Mouse (Mus musculus) heart, embryonic 11.5 days (tissue): ENCODE measurements at regions not wholly inside any gene's neighbourhood (a gene's known extent, or its start where the extent isn't known, plus 50 kb on each side); places are given as distances from the start of the nearest gene placed in this dataset.
"Not testable (repeated sequence)": the region's sequence is repeated elsewhere in the genome, so short reads cannot be mapped to it uniquely, and the experiment has no call there.

Source experiments
- ATAC-seq: fragments of 200-750 bp; cut with Nextera tagmentation; replicated peaks from 2 replicates; pipeline ENCODE4 v1.8.0; 2017; ENCODE audit warnings: moderate library complexity; ENCODE audit not compliant: insufficient number of reproducible peaks, low FRiP score, low TSS enrichment
- H3K27ac ChIP-seq: fragments of 300-500 bp; sonication (generic); 2 replicates; pipeline ENCODE4 v1.5.1; 2014; ENCODE audit warnings: mild to moderate bottlenecking, low read depth, low read length
- H3K27me3 ChIP-seq: fragments of 300-500 bp; sonication (generic); 2 replicates; pipeline ENCODE4 v1.6.1; 2014; ENCODE audit warnings: mild to moderate bottlenecking, low read length, mixed read lengths; ENCODE audit not compliant: control insufficient read depth, insufficient read depth
- H3K36me3 ChIP-seq: fragments of 300-500 bp; sonication (generic); 2 replicates; pipeline ENCODE4 v1.6.1; 2014; ENCODE audit warnings: mild to moderate bottlenecking, low read length, moderate library complexity, mixed read lengths; ENCODE audit not compliant: control insufficient read depth, insufficient read depth
- H3K4me1 ChIP-seq: fragments of 300-500 bp; sonication (generic); 2 replicates; pipeline ENCODE4 v1.6.1; 2014; ENCODE audit warnings: low read length; ENCODE audit not compliant: control insufficient read depth, insufficient read depth
- H3K4me2 ChIP-seq: fragments of 300-500 bp; sonication (generic); 2 replicates; pipeline ENCODE4 v1.6.1; 2014; ENCODE audit warnings: mild to moderate bottlenecking, moderate library complexity
- H3K4me3 ChIP-seq: fragments of 300-500 bp; sonication (generic); 2 replicates; pipeline ENCODE4 v1.5.1; 2014; ENCODE audit warnings: low read depth, low read length
- H3K9ac ChIP-seq: fragments of 300-500 bp; sonication (generic); 2 replicates; pipeline ENCODE4 v1.6.1; 2014; ENCODE audit warnings: mild to moderate bottlenecking, low read depth, low read length, moderate library complexity
- H3K9me3 ChIP-seq: fragments of 300-500 bp; sonication (generic); replicated peaks from 2 replicates; pipeline ENCODE4 v1.6.1; 2016; ENCODE audit warnings: low read length; ENCODE audit not compliant: control insufficient read depth
- WGBS: fragments of 180-500 bp; shearing (Covaris S2); extraction: QIAGEN DNeasy Blood & Tissue Kit; methylation state at CpG from one replicate; pipeline ENCODE4 v1.1.7; 2014; ENCODE audit not compliant: insufficient replicate concordance; 5-methylcytosine and 5-hydroxymethylcytosine counted together

DNA sequence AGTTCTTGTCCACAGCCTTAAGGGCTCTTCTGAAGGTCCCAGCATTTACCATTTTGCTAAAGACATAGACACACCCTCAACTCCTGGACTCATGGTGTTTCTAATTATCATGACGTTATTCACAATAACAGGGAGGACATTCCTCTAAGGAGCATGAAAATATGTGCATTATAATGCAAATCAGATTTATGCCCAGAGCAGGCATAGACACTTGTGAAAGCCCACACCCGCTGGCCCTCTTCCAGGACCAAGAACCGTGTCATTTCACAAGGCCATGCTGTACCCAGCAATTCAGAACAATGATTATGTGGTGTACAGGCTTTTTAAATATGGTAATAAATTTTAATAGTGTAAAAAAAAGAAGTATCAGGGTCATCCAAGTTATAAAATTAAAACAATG, 1040.4 kb downstream of the Poteg start:
- Histone ChIP-seq H3K36me3 (no peaks in the 10 kb centered on the region), H3K4me2 (no peak overlapping the region), H3K27me3 (no peaks in the 10 kb centered on the region), H3K4me3 (no peak overlapping the region), H3K9ac (no peak overlapping the region), H3K27ac (no peak overlapping the region), H3K9me3 (no peaks in the 10 kb centered on the region), H3K4me1 (no peaks in the 10 kb centered on the region)
- no peak for ATAC-seq
- WGBS: 84% methylated on average over 3 of the region's 3 CpGs

DNA sequence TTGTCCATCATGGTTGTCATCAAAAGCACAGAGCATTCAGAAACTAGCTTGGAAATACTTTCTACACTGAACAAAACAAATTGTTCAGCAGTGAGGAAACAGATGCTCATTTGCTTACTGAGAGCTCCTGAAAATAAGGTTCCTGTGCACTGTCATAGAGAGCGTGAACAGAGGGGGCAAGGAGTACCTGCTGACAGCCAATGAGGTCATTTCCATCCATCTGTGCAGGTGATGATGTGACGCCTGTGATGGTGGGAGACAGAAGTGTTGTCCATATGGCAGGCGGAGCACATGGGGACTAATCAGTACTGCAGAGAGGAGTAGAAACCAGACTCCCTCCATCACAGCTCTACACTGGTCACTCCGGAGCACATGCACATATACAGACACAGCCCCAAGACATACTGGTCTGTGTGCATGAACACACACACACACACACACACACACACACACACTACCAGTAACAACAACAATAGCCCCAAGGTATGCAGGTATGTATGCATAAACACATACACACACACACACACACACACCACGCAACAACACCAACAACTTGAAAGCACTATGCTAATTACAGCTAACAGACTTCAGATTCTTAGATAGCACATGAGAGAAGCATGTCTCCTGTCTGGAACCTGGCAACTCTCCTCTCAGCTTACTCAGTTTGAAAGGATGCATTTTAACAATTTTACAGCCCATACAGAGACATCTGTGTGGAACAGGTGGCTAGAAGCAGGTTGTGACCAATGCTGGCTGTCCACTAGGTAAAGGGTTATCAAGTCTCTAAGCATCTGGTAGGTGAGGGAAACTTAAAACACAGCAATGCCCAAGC, 1056.2 kb downstream of the Poteg start:
- Histone ChIP-seq H3K4me3 (no peak overlapping the region), H3K4me1 (no peaks in the 10 kb centered on the region), H3K27ac (no peak overlapping the region), H3K9me3 (no peaks in the 10 kb centered on the region), H3K4me2 (no peak overlapping the region), H3K36me3 (no peaks in the 10 kb centered on the region), H3K27me3 (no peaks in the 10 kb centered on the region), H3K9ac (no peak overlapping the region)
- ATAC-seq: no peak
- WGBS: 54% methylated on average over 5 of the region's 5 CpGs

- not testable (repeated sequence) for H3K4me1 ChIP-seq, H3K36me3 ChIP-seq, H3K4me3 ChIP-seq, H3K9me3 ChIP-seq, H3K9ac ChIP-seq, H3K4me2 ChIP-seq, ATAC-seq, H3K27ac ChIP-seq, H3K27me3 ChIP-seq
- WGBS: 83% methylated on average over 1 of the region's 1 CpGs
Measured at GRCm38 (mm10) chr8:28523506-28523905, 1076.0 kb downstream of the Poteg start.

GRCm38 (mm10) chr8:28547236-28547635, 1099.8 kb downstream of the Poteg start:
- no peak overlapping the region for H3K4me2 ChIP-seq
- no peak for ATAC-seq
- H3K27me3 ChIP-seq: no peaks in the 10 kb centered on the region
- no peak overlapping the region for H3K27ac ChIP-seq
- H3K4me3 ChIP-seq: no peak overlapping the region
- no peaks in the 10 kb centered on the region; the same call in 1 of the 2 replicates for H3K9me3 ChIP-seq
- H3K4me1 ChIP-seq: no peaks in the 10 kb centered on the region
- H3K9ac ChIP-seq: no peak overlapping the region
- no peaks in the 10 kb centered on the region for H3K36me3 ChIP-seq

- WGBS: 55% methylated on average over 9 of the region's 9 CpGs
- Histone ChIP-seq H3K9me3 (no peaks in the 10 kb centered on the region), H3K27ac (no peak overlapping the region), H3K4me3 (no peak overlapping the region), H3K36me3 (no peaks in the 10 kb centered on the region), H3K27me3 (no peaks in the 10 kb centered on the region), H3K9ac (no peak overlapping the region), H3K4me2 (no peak overlapping the region), H3K4me1 (no peaks in the 10 kb centered on the region)
- no peak for ATAC-seq
Measured at GRCm38 (mm10) chr8:28559881-28560280, 1112.4 kb downstream of the Poteg start.

GRCm38 (mm10) chr8:28579250-28579651, 1131.8 kb downstream of the Poteg start:
- no peaks in the 10 kb centered on the region for H3K36me3 ChIP-seq
- no peak overlapping the region for H3K9ac ChIP-seq
- no peaks in the 10 kb centered on the region for H3K4me1 ChIP-seq
- no peak overlapping the region for H3K27ac ChIP-seq
- no peaks in the 10 kb centered on the region for H3K27me3 ChIP-seq
- ATAC-seq: no peak
- no peaks in the 10 kb centered on the region for H3K9me3 ChIP-seq
- H3K4me3 ChIP-seq: no peak overlapping the region
- WGBS: 23% methylated on average over 8 of the region's 8 CpGs
- H3K4me2 ChIP-seq: peak overlapping the region; percentile 12; the same call in 1 of the 2 replicates

- Histone ChIP-seq H3K4me1 (no peaks in the 10 kb centered on the region), H3K27me3 (no peaks in the 10 kb centered on the region), H3K27ac (no peak overlapping the region), H3K9me3 (no peaks in the 10 kb centered on the region), H3K36me3 (no peaks in the 10 kb centered on the region), H3K4me3 (no peak overlapping the region), H3K9ac (no peak overlapping the region), H3K4me2 (no peak overlapping the region)
- 98% methylated on average over 2 of the region's 2 CpGs for WGBS
- no peak for ATAC-seq
Measured at GRCm38 (mm10) chr8:28580821-28581220, 1133.4 kb downstream of the Poteg start.

DNA sequence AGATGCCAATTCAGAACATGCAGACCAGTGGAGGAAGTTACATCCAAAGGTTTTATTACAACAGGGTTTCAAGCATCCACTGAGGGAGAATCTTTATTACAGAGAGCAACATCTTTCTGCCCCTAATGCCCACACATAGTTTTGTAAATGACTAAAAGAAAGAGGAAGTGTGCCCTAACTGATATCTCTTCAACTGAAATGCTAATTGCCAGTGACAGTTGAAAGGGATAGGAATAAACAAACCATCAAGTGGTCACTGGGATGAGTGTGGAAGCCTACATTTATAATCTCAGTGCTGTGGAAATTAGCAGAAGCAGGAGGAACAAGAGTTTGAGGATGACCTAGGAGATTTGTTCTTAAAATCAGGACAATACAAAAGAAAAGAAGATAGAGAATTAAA, 1142.5 kb downstream of the Poteg start:
- no peak overlapping the region for H3K27ac ChIP-seq
- no peak for ATAC-seq
- H3K4me1 ChIP-seq: no peaks in the 10 kb centered on the region; the same call in 1 of the 2 replicates
- H3K4me3 ChIP-seq: no peak overlapping the region
- H3K9me3 ChIP-seq: no peaks in the 10 kb centered on the region
- no peak overlapping the region for H3K9ac ChIP-seq
- H3K4me2 ChIP-seq: no peak overlapping the region
- H3K36me3 ChIP-seq: no peaks in the 10 kb centered on the region
- H3K27me3 ChIP-seq: no peaks in the 10 kb centered on the region

DNA sequence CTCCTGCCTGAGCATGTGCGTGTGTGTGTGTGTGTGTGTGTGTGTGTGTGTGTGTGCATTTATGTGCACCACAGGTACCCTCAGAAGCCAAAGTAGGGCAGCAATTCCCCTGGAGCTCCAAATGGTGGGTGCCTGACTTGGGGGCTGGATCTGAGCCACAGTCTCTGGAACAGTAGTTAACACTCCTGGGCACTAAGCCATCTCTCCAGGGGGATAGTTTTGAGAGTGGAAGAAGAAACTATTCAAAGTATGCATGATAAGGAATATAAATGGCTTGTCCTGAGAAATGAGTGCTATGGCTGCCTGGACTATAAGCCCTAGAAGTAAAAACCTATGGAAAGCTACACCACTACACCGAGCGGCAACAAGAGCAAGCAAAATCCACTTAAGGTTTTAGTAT, 1145.8 kb downstream of the Poteg start:
- WGBS: 72% methylated on average over 3 of the region's 3 CpGs
- no peaks in the 10 kb centered on the region for H3K36me3 ChIP-seq
- no peak overlapping the region; the same call in 1 of the 2 replicates for H3K4me2 ChIP-seq
- no peak overlapping the region for H3K9ac ChIP-seq
- no peak for ATAC-seq
- H3K4me1 ChIP-seq: no peaks in the 10 kb centered on the region; the same call in 1 of the 2 replicates
- no peak overlapping the region for H3K4me3 ChIP-seq
- peak overlapping the region; percentile 52; the same call in 1 of the 2 replicates for H3K27ac ChIP-seq
- no peaks in the 10 kb centered on the region for H3K9me3 ChIP-seq
- H3K27me3 ChIP-seq: no peaks in the 10 kb centered on the region
